Mouse (Mus musculus) lung, embryonic 14.5 days (tissue): ENCODE data around the gene Vrk2. TPM values are rescaled to one million over a fixed set of nuclear protein-coding genes. Genes with fewer than 3 reads are reported as not detected.
A peak's percentile ranks its signal among the peaks of the same experiment; 100 is the strongest.

Experiments
- ATAC-seq: fragments of 200-750 bp; cut with Nextera tagmentation; 2 replicates; pipeline ENCODE4 v1.8.0; 2017; ENCODE audit warnings: mild to moderate bottlenecking, moderate TSS enrichment, moderate library complexity; ENCODE audit not compliant: insufficient read depth
- DNase-seq: peaks from one replicate; pipeline ENCODE4 v3.0.0-alpha.2; 2015
- H3K27ac ChIP-seq: fragments of 300-500 bp; sonication (generic); 2 replicates; pipeline ENCODE4 v1.5.1; 2014; ENCODE audit warnings: low read depth, mild to moderate bottlenecking, moderate library complexity
- H3K27me3 ChIP-seq: fragments of 300-500 bp; sonication (generic); 2 replicates; pipeline ENCODE4 v1.6.1; 2014; ENCODE audit warnings: low read length, control low read depth; ENCODE audit not compliant: insufficient read depth
- H3K36me3 ChIP-seq: fragments of 300-500 bp; sonication (generic); 2 replicates; pipeline ENCODE4 v1.6.1; 2014; ENCODE audit warnings: control low read depth; ENCODE audit not compliant: insufficient read depth
- H3K4me1 ChIP-seq: fragments of 300-500 bp; sonication (generic); 2 replicates; pipeline ENCODE4 v1.6.1; 2014; ENCODE audit warnings: antibody characterized with exemption, control low read depth; ENCODE audit not compliant: insufficient read depth
- H3K4me2 ChIP-seq: fragments of 300-500 bp; sonication (generic); 2 replicates; pipeline ENCODE4 v1.6.1; 2014; ENCODE audit warnings: mild to moderate bottlenecking
- H3K4me3 ChIP-seq: fragments of 300-500 bp; sonication (generic); 2 replicates; pipeline ENCODE4 v1.5.1; 2014; ENCODE audit warnings: low read depth, low read length
- H3K9ac ChIP-seq: fragments of 300-500 bp; sonication (generic); 2 replicates; pipeline ENCODE4 v1.6.1; 2014
- H3K9me3 ChIP-seq: fragments of 300-500 bp; sonication (generic); 2 replicates; pipeline ENCODE4 v1.6.1; 2016; ENCODE audit warnings: low read depth, low read length, control low read depth
- CTCF ChIP-seq: IDR thresholded peaks from 2 replicates; pipeline ENCODE4 v1.5.1; 2016; ENCODE audit warnings: antibody characterized with exemption, low read depth
- WGBS: fragments of 180-500 bp; shearing (Covaris S2); extraction: QIAGEN DNeasy Blood & Tissue Kit; methylation state at CpG from one replicate; pipeline ENCODE4 v1.1.7; 2014; 5-methylcytosine and 5-hydroxymethylcytosine counted together
- polyA plus RNA-seq: library from polyadenylated mRNA; unstranded; fragments of >200 nt; fragmentation: Nextera tagmentation; extraction: Ambion mirVana; gene quantifications from 2 replicates; pipeline ENCODE4 v1.2.1, GENCODE M21; 2014

Vrk2 gene
- polyA plus RNA-seq, 1 experiment from 2014 or later = 26.4 TPM

DNA sequence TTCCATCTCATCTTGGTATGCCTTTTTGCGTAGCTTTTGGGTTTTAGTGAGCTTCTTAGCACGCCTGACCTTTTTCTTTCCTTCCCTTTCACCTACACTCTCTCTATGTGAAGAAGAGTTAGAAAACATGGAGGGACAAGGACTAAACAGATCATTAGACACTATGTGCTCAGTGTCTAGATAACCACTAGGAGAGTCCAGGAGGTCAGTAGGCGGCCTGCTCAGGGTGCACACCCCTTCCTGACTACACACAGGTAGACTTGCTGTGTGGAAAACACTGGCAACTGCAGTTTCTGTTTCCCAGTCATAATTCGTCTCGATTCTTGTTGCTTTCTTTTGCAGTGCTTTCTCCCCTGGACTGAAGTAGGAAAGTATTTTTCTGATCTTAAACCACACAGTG, 97.8 kb downstream of the Vrk2 start:
- no peak for ATAC-seq
- no peak overlapping the region for H3K27ac ChIP-seq
- no peak overlapping the region for H3K4me3 ChIP-seq
- WGBS = 85% methylated on average over 5 of the region's 5 CpGs
- no peaks in the 10 kb centered on the region for H3K9me3 ChIP-seq
- H3K36me3 ChIP-seq = no peaks in the 10 kb centered on the region
- no peaks in the 10 kb centered on the region for H3K27me3 ChIP-seq
- no peak overlapping the region for H3K4me2 ChIP-seq
- no peaks in the 10 kb centered on the region for H3K4me1 ChIP-seq
- TF ChIP-seq CTCF = no peak
- H3K9ac ChIP-seq = no peak overlapping the region
- no peak for DNase-seq

GRCm38 (mm10) chr11:26489761-26490466, 103.9 kb downstream of the Vrk2 start:
- Histone ChIP-seq H3K27ac (peak overlapping the region; percentile 7; the same call in 1 of the 2 replicates), H3K4me2 (0 out of 2 replicates have a peak overlapping the region, but pooled peaks have one; percentile 29), H3K9me3 (no peaks in the 10 kb centered on the region), H3K9ac (no peak overlapping the region), H3K36me3 (no peaks in the 10 kb centered on the region), H3K27me3 (no peaks in the 10 kb centered on the region), H3K4me3 (no peak overlapping the region), H3K4me1 (no peaks in the 10 kb centered on the region)
- DNase-seq = peak; percentile 83
- peak; percentile 96 for ATAC-seq
- WGBS = 14% methylated on average over 12 of the region's 12 CpGs
- TF ChIP-seq CTCF = peak; percentile 61

- no peak for ATAC-seq
- Histone ChIP-seq H3K27ac (no peak overlapping the region), H3K27me3 (no peaks in the 10 kb centered on the region), H3K9me3 (no peaks in the 10 kb centered on the region), H3K4me2 (no peak overlapping the region), H3K4me1 (no peaks in the 10 kb centered on the region), H3K36me3 (no peaks in the 10 kb centered on the region), H3K9ac (no peak overlapping the region), H3K4me3 (no peak overlapping the region)
- DNase-seq = no peak
- WGBS = 83% methylated on average over 3 of the region's 3 CpGs
- no peak for TF ChIP-seq CTCF
These were observed 112.0 kb downstream of the Vrk2 start for GRCm38 (mm10) chr11:26481691-26482242.

DNA sequence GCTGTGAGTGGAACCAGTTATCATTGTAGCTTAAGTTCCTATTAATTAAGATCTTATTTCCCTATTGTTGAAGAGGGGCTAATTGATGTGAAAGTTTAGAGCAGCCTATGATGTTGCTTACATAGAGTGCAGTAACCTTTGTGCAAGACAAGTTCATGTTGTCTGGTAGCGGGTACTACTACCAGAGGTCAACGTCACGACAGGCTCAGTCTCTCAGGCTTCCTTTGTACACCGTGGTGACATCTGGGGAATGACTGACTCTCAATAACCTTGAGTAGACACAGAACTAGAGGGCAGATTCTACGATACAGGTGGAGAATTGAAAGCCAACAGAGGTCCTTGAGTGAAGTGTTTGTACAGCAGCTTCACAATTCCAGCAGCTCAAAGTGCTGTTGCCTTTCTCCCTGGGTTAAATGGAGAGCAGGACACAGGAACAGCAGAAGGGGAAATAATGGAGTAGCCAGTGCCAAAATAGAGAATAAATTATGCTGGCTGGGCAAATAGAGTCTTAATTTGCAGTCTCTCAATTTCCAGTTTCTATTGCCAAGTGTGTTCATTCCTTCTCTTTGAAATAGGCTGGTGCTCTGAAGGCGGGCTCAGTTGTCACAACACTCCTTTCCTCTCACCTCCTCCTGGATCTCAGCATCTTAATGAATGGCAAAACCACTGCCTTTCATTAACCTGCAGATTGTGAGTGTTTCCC, 116.6 kb downstream of the Vrk2 start:
- peak; percentile 18 for DNase-seq
- WGBS = 65% methylated on average over 6 of the region's 6 CpGs
- no peaks in the 10 kb centered on the region for H3K9me3 ChIP-seq
- ATAC-seq = peak; percentile 52; the same call in 1 of the 2 replicates
- no peak overlapping the region for H3K27ac ChIP-seq
- H3K4me3 ChIP-seq = no peak overlapping the region
- H3K27me3 ChIP-seq = no peaks in the 10 kb centered on the region
- H3K36me3 ChIP-seq = peaks cover 16% of the 10 kb centered on the region; the same call in 1 of the 2 replicates
- no peak for TF ChIP-seq CTCF
- no peaks in the 10 kb centered on the region for H3K4me1 ChIP-seq
- no peak overlapping the region for H3K9ac ChIP-seq
- H3K4me2 ChIP-seq = no peak overlapping the region

DNA sequence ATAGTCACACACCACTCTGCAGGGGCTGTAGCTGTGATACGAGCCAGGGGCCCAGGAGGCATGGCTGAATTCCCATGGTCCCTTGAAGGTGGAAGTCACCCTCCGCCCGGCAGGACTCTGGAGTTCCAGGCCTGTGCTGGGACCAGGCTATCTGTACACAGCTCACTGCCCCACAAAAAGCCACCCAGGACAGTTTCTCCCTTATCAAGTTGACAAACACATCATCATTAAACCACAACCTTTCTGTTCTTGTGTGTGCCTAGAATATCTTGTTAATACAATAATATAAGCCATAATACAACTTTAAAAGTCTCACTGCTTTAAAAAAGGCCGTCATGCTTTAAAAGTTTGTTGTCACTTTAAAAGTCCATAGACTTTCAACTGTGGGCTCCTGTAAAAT, 139.7 kb downstream of the Vrk2 start:
- Histone ChIP-seq H3K27ac (no peak overlapping the region), H3K4me1 (no peaks in the 10 kb centered on the region), H3K4me2 (no peak overlapping the region), H3K9me3 (no peaks in the 10 kb centered on the region), H3K9ac (no peak overlapping the region), H3K36me3 (no peaks in the 10 kb centered on the region), H3K27me3 (no peaks in the 10 kb centered on the region), H3K4me3 (no peak overlapping the region)
- WGBS = 83% methylated on average over 4 of the region's 4 CpGs
- DNase-seq (no peak), ATAC-seq (no peak)
- no peak for TF ChIP-seq CTCF

GRCm38 (mm10) chr11:26452693-26453092, 141.1 kb downstream of the Vrk2 start:
- no peak overlapping the region for H3K4me2 ChIP-seq
- no peak for TF ChIP-seq CTCF
- H3K36me3 ChIP-seq = no peaks in the 10 kb centered on the region
- 84% methylated on average over 4 of the region's 4 CpGs for WGBS
- H3K27me3 ChIP-seq = no peaks in the 10 kb centered on the region
- no peak overlapping the region for H3K9ac ChIP-seq
- no peaks in the 10 kb centered on the region for H3K4me1 ChIP-seq
- no peak overlapping the region for H3K4me3 ChIP-seq
- no peak overlapping the region for H3K27ac ChIP-seq
- DNase-seq (no peak), ATAC-seq (no peak)
- no peaks in the 10 kb centered on the region for H3K9me3 ChIP-seq

GRCm38 (mm10) chr11:26451228-26451627, 142.6 kb downstream of the Vrk2 start:
- 83% methylated on average over 2 of the region's 2 CpGs for WGBS

More at GRCm38 (mm10) chr11:26451228-26451627, 142.6 kb downstream of the Vrk2 start:
- H3K9ac ChIP-seq = no peak overlapping the region
- no peak for TF ChIP-seq CTCF
- H3K4me1 ChIP-seq = no peaks in the 10 kb centered on the region
- DNase-seq = no peak
- ATAC-seq = no peak
- H3K27me3 ChIP-seq = no peaks in the 10 kb centered on the region
- H3K4me2 ChIP-seq = no peak overlapping the region
- H3K9me3 ChIP-seq = no peaks in the 10 kb centered on the region
- no peak overlapping the region for H3K4me3 ChIP-seq
- H3K36me3 ChIP-seq = no peaks in the 10 kb centered on the region
- no peak overlapping the region for H3K27ac ChIP-seq
